Mouse (Mus musculus): ENCODE measurements around the gene Rras2. TPM values are rescaled to one million over a fixed set of nuclear protein-coding genes. Genes with fewer than 3 reads are reported as not detected.

Gene Rras2
- polyA plus RNA-seq, 1 experiment: 56.6 TPM

GRCm38 (mm10) chr7:114145841-114146240 is 28.3 kb upstream of the Rras2 start:
- H3K4me3 ChIP-seq (ENCODE audit: insufficient read depth, low read length): no peak overlapping the region
- TF ChIP-seq CTCF (IDR thresholded peaks at IDR 0.05; ENCODE audit: borderline replicate concordance, insufficient read depth, low read length) (no peak), POLR2A (IDR thresholded peaks at IDR 0.05; ENCODE audit: low read depth, low read length) (no peak)
- H3K27ac ChIP-seq (ENCODE audit: insufficient read depth, low read length): no peak overlapping the region
- H3K4me1 ChIP-seq (ENCODE audit: control insufficient read depth, insufficient read depth, low read length): no peaks in the 10 kb centered on the region

GRCm38 (mm10) chr7:114142151-114142798 is 24.7 kb upstream of the Rras2 start:
- H3K4me3 ChIP-seq (ENCODE audit: insufficient read depth, low read length): no peak overlapping the region
- no peaks in the 10 kb centered on the region for H3K4me1 ChIP-seq (ENCODE audit: control insufficient read depth, insufficient read depth, low read length)
- no peak overlapping the region for H3K27ac ChIP-seq (ENCODE audit: insufficient read depth, low read length)
- TF ChIP-seq CTCF (IDR thresholded peaks at IDR 0.05; ENCODE audit: borderline replicate concordance, insufficient read depth, low read length) (no peak), POLR2A (IDR thresholded peaks at IDR 0.05; ENCODE audit: low read depth, low read length) (no peak)

GRCm38 (mm10) chr7:114140026-114140425 is 22.4 kb upstream of the Rras2 start:
- Histone ChIP-seq H3K4me1 (ENCODE audit: control insufficient read depth, insufficient read depth, low read length) (no peaks in the 10 kb centered on the region), H3K27ac (ENCODE audit: insufficient read depth, low read length) (no peak overlapping the region), H3K4me3 (ENCODE audit: insufficient read depth, low read length) (no peak overlapping the region)
- TF ChIP-seq CTCF (IDR thresholded peaks at IDR 0.05; ENCODE audit: borderline replicate concordance, insufficient read depth, low read length) (no peak), POLR2A (IDR thresholded peaks at IDR 0.05; ENCODE audit: low read depth, low read length) (no peak)

GRCm38 (mm10) chr7:114139400-114139799 is 21.8 kb upstream of the Rras2 start:
- no peak overlapping the region for H3K4me3 ChIP-seq (ENCODE audit: insufficient read depth, low read length)
- TF ChIP-seq CTCF (IDR thresholded peaks at IDR 0.05; ENCODE audit: borderline replicate concordance, insufficient read depth, low read length) (no peak), POLR2A (IDR thresholded peaks at IDR 0.05; ENCODE audit: low read depth, low read length) (no peak)

GRCm38 (mm10) chr7:114138261-114138660 is 20.7 kb upstream of the Rras2 start:
- H3K4me3 ChIP-seq (ENCODE audit: insufficient read depth, low read length): no peak overlapping the region
- H3K27ac ChIP-seq (ENCODE audit: insufficient read depth, low read length): no peak overlapping the region
- no peaks in the 10 kb centered on the region for H3K4me1 ChIP-seq (ENCODE audit: control insufficient read depth, insufficient read depth, low read length)
- TF ChIP-seq CTCF (IDR thresholded peaks at IDR 0.05; ENCODE audit: borderline replicate concordance, insufficient read depth, low read length) (no peak), POLR2A (IDR thresholded peaks at IDR 0.05; ENCODE audit: low read depth, low read length) (no peak)

More at GRCm38 (mm10) chr7:114139400-114139799, 21.8 kb upstream of the Rras2 start:
- Histone ChIP-seq H3K27ac (ENCODE audit: insufficient read depth, low read length) (no peak overlapping the region), H3K4me1 (ENCODE audit: control insufficient read depth, insufficient read depth, low read length) (no peaks in the 10 kb centered on the region)

GRCm38 (mm10) chr7:114135166-114135565 is 17.6 kb upstream of the Rras2 start:
- no peaks in the 10 kb centered on the region for H3K4me1 ChIP-seq (ENCODE audit: control insufficient read depth, insufficient read depth, low read length)
- TF ChIP-seq POLR2A (IDR thresholded peaks at IDR 0.05; ENCODE audit: low read depth, low read length): no peak
- no peak for TF ChIP-seq CTCF (IDR thresholded peaks at IDR 0.05; ENCODE audit: borderline replicate concordance, insufficient read depth, low read length)
- no peak overlapping the region for H3K27ac ChIP-seq (ENCODE audit: insufficient read depth, low read length)
- H3K4me3 ChIP-seq (ENCODE audit: insufficient read depth, low read length): no peak overlapping the region

GRCm38 (mm10) chr7:114133957-114134356 is 16.4 kb upstream of the Rras2 start:
- Histone ChIP-seq H3K27ac (ENCODE audit: insufficient read depth, low read length) (no peak overlapping the region), H3K4me1 (ENCODE audit: control insufficient read depth, insufficient read depth, low read length) (no peaks in the 10 kb centered on the region), H3K4me3 (ENCODE audit: insufficient read depth, low read length) (no peak overlapping the region)
- TF ChIP-seq CTCF (IDR thresholded peaks at IDR 0.05; ENCODE audit: borderline replicate concordance, insufficient read depth, low read length): no peak
- TF ChIP-seq POLR2A (IDR thresholded peaks at IDR 0.05; ENCODE audit: low read depth, low read length): no peak

GRCm38 (mm10) chr7:114132316-114132715 is 14.7 kb upstream of the Rras2 start:
- Histone ChIP-seq H3K27ac (ENCODE audit: insufficient read depth, low read length) (no peak overlapping the region), H3K4me1 (ENCODE audit: control insufficient read depth, insufficient read depth, low read length) (no peaks in the 10 kb centered on the region), H3K4me3 (ENCODE audit: insufficient read depth, low read length) (no peak overlapping the region)
- TF ChIP-seq POLR2A (IDR thresholded peaks at IDR 0.05; ENCODE audit: low read depth, low read length) (no peak), CTCF (IDR thresholded peaks at IDR 0.05; ENCODE audit: borderline replicate concordance, insufficient read depth, low read length) (no peak)

GRCm38 (mm10) chr7:114129281-114129680 is 11.7 kb upstream of the Rras2 start:
- Histone ChIP-seq H3K4me1 (ENCODE audit: control insufficient read depth, insufficient read depth, low read length) (no peaks in the 10 kb centered on the region), H3K27ac (ENCODE audit: insufficient read depth, low read length) (no peak overlapping the region), H3K4me3 (ENCODE audit: insufficient read depth, low read length) (no peak overlapping the region)
- TF ChIP-seq POLR2A (IDR thresholded peaks at IDR 0.05; ENCODE audit: low read depth, low read length) (no peak), CTCF (IDR thresholded peaks at IDR 0.05; ENCODE audit: borderline replicate concordance, insufficient read depth, low read length) (no peak)

GRCm38 (mm10) chr7:114118180-114118579 is 599 bp upstream of the Rras2 start:
- no peaks in the 10 kb centered on the region; the same call in 1 of the 2 replicates for H3K4me1 ChIP-seq (ENCODE audit: control insufficient read depth, insufficient read depth, low read length)
- H3K4me3 ChIP-seq (ENCODE audit: insufficient read depth, low read length): peak overlapping the region; percentile 57
- TF ChIP-seq CTCF (IDR thresholded peaks at IDR 0.05; ENCODE audit: borderline replicate concordance, insufficient read depth, low read length) (no peak), POLR2A (IDR thresholded peaks at IDR 0.05; ENCODE audit: low read depth, low read length) (no peak)
- H3K27ac ChIP-seq (ENCODE audit: insufficient read depth, low read length): no peak overlapping the region

Measured in embryonic fibroblast, embryonic 13.5 days (primary cell).